Mouse (Mus musculus) megakaryocyte, embryonic 14.5 days (primary cell): Measurements from ENCODE around the gene Cenpb.

ENCODE experiments used
- FLI1 ChIP-seq: IDR thresholded peaks from 2 replicates; pipeline ENCODE4 v1.6.1; 2012; ENCODE audit warnings: low read length, inconsistent platforms, mixed read lengths
- GATA1 ChIP-seq: IDR thresholded peaks from 3 replicates; pipeline ENCODE4 v1.6.1; 2012; ENCODE audit warnings: mixed read lengths, low read length, inconsistent platforms, borderline replicate concordance

GRCm38 (mm10) chr2:131148353-131149253 is 31.3 kb downstream of the Cenpb start:
- TF ChIP-seq FLI1 (no peak), GATA1 (no peak)
